Mouse (Mus musculus): Measurements from ENCODE around the gene Smim13.

Gene Smim13

GRCm38 (mm10) chr13:41286285-41286684 is 36.6 kb downstream of the Smim13 start:
- DNase-seq (ENCODE audit: low read depth, low spot score): no peak

GRCm38 (mm10) chr13:41291466-41291974 is 41.9 kb downstream of the Smim13 start:
- DNase-seq (ENCODE audit: low read depth, low spot score): no peak

GRCm38 (mm10) chr13:41293595-41293994 is 44.0 kb downstream of the Smim13 start:
- peak; percentile 54 for DNase-seq (ENCODE audit: low read depth, low spot score)

GRCm38 (mm10) chr13:41295886-41296285 is 46.2 kb downstream of the Smim13 start:
- no peak for DNase-seq (ENCODE audit: low read depth, low spot score)

GRCm38 (mm10) chr13:41296396-41296795 is 46.8 kb downstream of the Smim13 start:
- DNase-seq (ENCODE audit: low read depth, low spot score): peak; percentile 44

GRCm38 (mm10) chr13:41298533-41298932 is 48.9 kb downstream of the Smim13 start:
- no peak for DNase-seq (ENCODE audit: low read depth, low spot score)

GRCm38 (mm10) chr13:41298996-41299395 is 49.4 kb downstream of the Smim13 start:
- peak; percentile 63 for DNase-seq (ENCODE audit: low read depth, low spot score)

- no peak for DNase-seq (ENCODE audit: low read depth, low spot score)
These were observed 50.4 kb downstream of the Smim13 start for GRCm38 (mm10) chr13:41300037-41300436.

- peak; percentile 72 for DNase-seq (ENCODE audit: low read depth, low spot score)
These were observed 53.1 kb downstream of the Smim13 start for GRCm38 (mm10) chr13:41302716-41303115.

- no peak for DNase-seq (ENCODE audit: low read depth, low spot score)
These were observed 71.1 kb downstream of the Smim13 start for GRCm38 (mm10) chr13:41320749-41321148.

GRCm38 (mm10) chr13:41321433-41321832 is 71.8 kb downstream of the Smim13 start:
- no peak for DNase-seq (ENCODE audit: low read depth, low spot score)

GRCm38 (mm10) chr13:41324631-41325030 is 75.0 kb downstream of the Smim13 start:
- DNase-seq (ENCODE audit: low read depth, low spot score): no peak

GRCm38 (mm10) chr13:41325346-41325745 is 75.7 kb downstream of the Smim13 start:
- DNase-seq (ENCODE audit: low read depth, low spot score): no peak

- DNase-seq (ENCODE audit: low read depth, low spot score): no peak
These were observed 76.5 kb downstream of the Smim13 start for GRCm38 (mm10) chr13:41326134-41326533.

All from mesoderm, embryonic 11.5 days (tissue).